Mouse (Mus musculus): Measurements from ENCODE around the gene Srpk2. TPM values are rescaled to one million over a fixed set of nuclear protein-coding genes. Genes with fewer than 3 reads are reported as not detected.
"Not testable (repeated sequence)": the region's sequence is repeated elsewhere in the genome, so short reads cannot be mapped to it uniquely, and the experiment has no call there.

The Srpk2 gene
- polyA plus RNA-seq, 1 experiment: 0.91 TPM

DNA sequence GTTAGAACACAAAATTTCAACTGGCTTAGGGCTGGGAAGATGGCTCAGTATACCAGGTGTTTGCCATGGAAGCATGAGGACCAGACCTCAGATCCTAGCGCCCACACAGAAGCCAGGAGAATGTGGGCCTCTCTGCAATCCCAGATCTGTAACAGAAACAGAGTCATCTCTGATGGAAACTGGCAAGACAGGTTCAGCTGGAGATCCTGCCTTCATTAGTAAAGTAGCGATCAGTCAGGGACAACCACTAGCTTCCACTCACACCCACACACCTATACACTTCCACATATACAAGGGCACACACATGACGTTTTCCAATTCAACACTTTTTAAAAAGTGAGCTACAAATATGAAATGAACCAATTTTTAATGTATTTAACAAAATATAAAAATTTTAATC is 32.6 kb downstream of the Srpk2 start:
- no peak overlapping the region for H3K4me3 ChIP-seq (ENCODE audit: low read depth, low read length)
- WGBS: 72% methylated on average over 3 of the region's 3 CpGs
- H3K27ac ChIP-seq (ENCODE audit: insufficient read depth, low read depth, low read length): no peak overlapping the region
- no peak for TF ChIP-seq CTCF (IDR thresholded peaks at IDR 0.05; ENCODE audit: extremely low read depth, insufficient read length, insufficient replicate concordance, low read depth, low read length)
- TF ChIP-seq POLR2A (IDR thresholded peaks at IDR 0.05; ENCODE audit: low read depth, low read length): no peak
- no peaks in the 10 kb centered on the region for H3K36me3 ChIP-seq (ENCODE audit: control insufficient read depth, insufficient read depth, low read length)
- H3K27me3 ChIP-seq (ENCODE audit: control insufficient read depth, insufficient read depth, low read length): no peaks in the 10 kb centered on the region
- no peaks in the 10 kb centered on the region; the same call in 1 of the 2 replicates for H3K4me1 ChIP-seq (ENCODE audit: control insufficient read depth, insufficient read depth, insufficient read length, low read length)

DNA sequence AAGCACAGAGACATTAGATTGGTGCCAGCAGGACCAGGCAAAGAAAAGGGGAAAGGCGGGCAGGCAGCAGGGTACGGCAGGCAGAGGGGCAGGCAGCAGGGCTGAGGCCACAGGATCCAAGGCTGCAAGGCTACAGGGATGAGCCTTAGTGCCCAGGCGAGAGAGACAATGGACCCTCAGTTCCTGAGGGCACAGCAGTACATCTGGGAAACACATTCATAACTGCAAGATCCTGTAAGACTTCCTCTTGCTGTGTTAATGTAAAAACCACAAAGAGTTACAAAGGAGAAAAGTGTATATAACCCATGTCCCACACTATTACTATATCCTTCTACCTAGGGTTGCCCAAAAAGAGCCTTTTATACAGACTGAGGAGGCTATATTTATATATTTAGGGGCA is 33.9 kb downstream of the Srpk2 start:
- Histone ChIP-seq H3K4me1 (ENCODE audit: control insufficient read depth, insufficient read depth, insufficient read length, low read length) (no peaks in the 10 kb centered on the region; the same call in 1 of the 2 replicates), H3K36me3 (ENCODE audit: control insufficient read depth, insufficient read depth, low read length) (no peaks in the 10 kb centered on the region), H3K27me3 (ENCODE audit: control insufficient read depth, insufficient read depth, low read length) (no peaks in the 10 kb centered on the region), H3K4me3 (ENCODE audit: low read depth, low read length) (no peak overlapping the region), H3K27ac (ENCODE audit: insufficient read depth, low read depth, low read length) (no peak overlapping the region)
- 75% methylated on average over 3 of the region's 3 CpGs for WGBS
- TF ChIP-seq CTCF (IDR thresholded peaks at IDR 0.05; ENCODE audit: extremely low read depth, insufficient read length, insufficient replicate concordance, low read depth, low read length): no peak

DNA sequence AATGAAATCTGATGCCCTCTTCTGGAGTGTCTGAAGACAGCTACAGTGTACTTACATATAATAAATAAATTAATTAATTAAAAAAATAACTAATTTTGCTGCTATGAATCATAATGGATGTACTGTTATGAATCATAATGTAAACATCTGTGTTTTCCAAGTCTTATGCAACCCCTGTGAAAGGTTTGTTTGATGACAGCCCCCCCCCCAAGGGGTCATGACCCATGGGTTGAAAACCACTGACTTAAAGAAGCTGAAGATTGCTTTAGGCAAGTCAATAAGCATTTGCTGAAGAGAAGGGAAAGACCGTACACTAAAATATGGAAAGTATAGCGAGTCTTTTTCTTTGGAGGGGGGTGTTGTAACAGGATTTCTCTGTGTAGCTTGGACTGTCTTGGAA is 35.2 kb downstream of the Srpk2 start:
- H3K4me3 ChIP-seq (ENCODE audit: low read depth, low read length): no peak overlapping the region
- no peaks in the 10 kb centered on the region; the same call in 1 of the 2 replicates for H3K4me1 ChIP-seq (ENCODE audit: control insufficient read depth, insufficient read depth, insufficient read length, low read length)
- 97% methylated on average over 2 of the region's 2 CpGs for WGBS
- H3K27me3 ChIP-seq (ENCODE audit: control insufficient read depth, insufficient read depth, low read length): no peaks in the 10 kb centered on the region
- TF ChIP-seq CTCF (IDR thresholded peaks at IDR 0.05; ENCODE audit: extremely low read depth, insufficient read length, insufficient replicate concordance, low read depth, low read length) (no peak), POLR2A (IDR thresholded peaks at IDR 0.05; ENCODE audit: low read depth, low read length) (no peak)
- no peak overlapping the region for H3K27ac ChIP-seq (ENCODE audit: insufficient read depth, low read depth, low read length)
- no peaks in the 10 kb centered on the region for H3K36me3 ChIP-seq (ENCODE audit: control insufficient read depth, insufficient read depth, low read length)

DNA sequence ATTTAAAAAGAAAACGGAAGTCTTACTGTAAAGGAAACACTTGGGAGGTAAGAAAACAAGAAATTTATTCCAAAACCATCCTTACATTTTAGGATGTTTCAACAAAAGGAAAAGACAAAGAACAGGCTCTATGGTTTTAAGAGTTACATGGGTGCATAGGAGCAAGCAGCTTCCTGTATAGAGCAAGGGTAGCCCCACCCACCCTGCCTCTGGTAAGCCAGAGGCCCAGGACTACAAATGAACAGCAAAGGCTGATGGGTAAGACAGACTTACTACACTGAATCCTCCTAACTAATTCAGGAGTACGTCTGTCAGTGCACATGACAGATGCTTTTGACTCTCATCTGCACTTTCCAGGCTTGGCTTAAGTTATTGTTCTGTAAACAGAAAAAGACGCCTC is 38.7 kb downstream of the Srpk2 start:
- Histone ChIP-seq H3K4me1 (ENCODE audit: control insufficient read depth, insufficient read depth, insufficient read length, low read length) (no peaks in the 10 kb centered on the region; the same call in 1 of the 2 replicates), H3K27ac (ENCODE audit: insufficient read depth, low read depth, low read length) (no peak overlapping the region), H3K27me3 (ENCODE audit: control insufficient read depth, insufficient read depth, low read length) (no peaks in the 10 kb centered on the region), H3K4me3 (ENCODE audit: low read depth, low read length) (no peak overlapping the region), H3K36me3 (ENCODE audit: control insufficient read depth, insufficient read depth, low read length) (no peaks in the 10 kb centered on the region)
- TF ChIP-seq CTCF (IDR thresholded peaks at IDR 0.05; ENCODE audit: extremely low read depth, insufficient read length, insufficient replicate concordance, low read depth, low read length) (no peak), POLR2A (IDR thresholded peaks at IDR 0.05; ENCODE audit: low read depth, low read length) (no peak)
- 82% methylated on average over 3 of the region's 3 CpGs for WGBS

DNA sequence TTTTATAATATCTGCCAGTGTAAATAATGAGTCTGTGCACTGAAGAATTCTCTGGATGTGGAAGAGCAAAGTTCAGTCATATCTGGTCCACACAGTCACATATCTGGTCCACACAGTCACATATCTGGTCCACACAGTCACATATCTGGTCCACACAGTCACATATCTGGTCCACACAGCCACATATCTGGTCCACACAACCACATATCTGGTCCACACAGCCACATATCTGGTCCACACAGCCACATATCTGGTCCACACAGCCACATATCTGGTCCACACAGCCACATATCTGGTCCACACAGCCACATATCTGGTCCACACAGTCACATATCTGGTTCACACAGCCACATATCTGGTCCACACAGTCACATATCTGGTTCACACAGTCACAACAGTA is 45.2 kb downstream of the Srpk2 start:
- not testable (repeated sequence) for H3K27ac ChIP-seq (ENCODE audit: insufficient read depth, low read depth, low read length); H3K4me3 ChIP-seq (ENCODE audit: low read depth, low read length); H3K4me1 ChIP-seq (ENCODE audit: control insufficient read depth, insufficient read depth, insufficient read length, low read length); H3K27me3 ChIP-seq (ENCODE audit: control insufficient read depth, insufficient read depth, low read length); H3K36me3 ChIP-seq (ENCODE audit: control insufficient read depth, insufficient read depth, low read length)

DNA sequence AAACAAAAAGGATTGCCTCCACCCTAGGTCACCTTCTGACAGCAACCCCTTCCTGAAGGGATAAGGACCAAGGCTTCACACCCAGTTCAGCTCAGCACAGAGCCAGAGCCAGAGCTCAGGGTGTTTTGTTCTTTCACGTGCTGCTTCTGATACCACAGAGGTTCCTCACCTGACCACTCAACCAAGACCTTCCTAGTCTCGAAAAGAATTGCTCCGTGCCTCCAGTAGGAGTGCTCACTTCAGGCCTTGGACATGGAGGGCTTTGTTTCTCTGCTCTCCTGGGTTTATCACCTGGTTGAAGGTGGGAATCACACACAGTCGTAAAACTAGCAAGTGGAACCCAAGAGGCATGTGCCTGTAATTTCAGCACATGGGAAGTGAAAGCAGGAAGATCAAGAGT is 46.4 kb downstream of the Srpk2 start:
- TF ChIP-seq POLR2A (IDR thresholded peaks at IDR 0.05; ENCODE audit: low read depth, low read length) (no peak), CTCF (IDR thresholded peaks at IDR 0.05; ENCODE audit: extremely low read depth, insufficient read length, insufficient replicate concordance, low read depth, low read length) (no peak)
- Histone ChIP-seq H3K4me3 (ENCODE audit: low read depth, low read length) (no peak overlapping the region), H3K27me3 (ENCODE audit: control insufficient read depth, insufficient read depth, low read length) (no peaks in the 10 kb centered on the region), H3K27ac (ENCODE audit: insufficient read depth, low read depth, low read length) (no peak overlapping the region), H3K36me3 (ENCODE audit: control insufficient read depth, insufficient read depth, low read length) (no peaks in the 10 kb centered on the region), H3K4me1 (ENCODE audit: control insufficient read depth, insufficient read depth, insufficient read length, low read length) (no peaks in the 10 kb centered on the region)
- 60% methylated on average over 4 of the region's 4 CpGs for WGBS

DNA sequence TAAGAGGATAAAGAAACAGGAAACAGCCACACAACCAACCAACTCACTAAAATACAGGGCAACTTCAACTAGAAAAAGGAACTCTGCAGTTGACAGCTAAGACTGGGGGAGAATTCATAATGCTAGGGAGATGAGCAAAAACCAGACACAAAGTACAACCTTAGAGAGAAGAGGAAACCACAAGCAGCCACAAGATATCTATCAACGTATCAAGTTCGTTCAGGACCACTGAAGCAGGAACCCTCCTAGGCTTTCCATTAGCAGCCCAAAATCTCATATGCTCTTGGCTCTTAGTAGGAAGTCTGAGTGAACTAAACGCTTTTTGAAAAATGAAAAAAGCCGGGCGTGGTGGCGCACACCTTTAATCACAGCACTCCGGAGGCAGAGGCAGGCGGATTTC is 47.1 kb downstream of the Srpk2 start:
- no peak for TF ChIP-seq POLR2A (IDR thresholded peaks at IDR 0.05; ENCODE audit: low read depth, low read length)
- TF ChIP-seq CTCF (IDR thresholded peaks at IDR 0.05; ENCODE audit: extremely low read depth, insufficient read length, insufficient replicate concordance, low read depth, low read length): no peak
- H3K4me3 ChIP-seq (ENCODE audit: low read depth, low read length): no peak overlapping the region
- 85% methylated on average over 8 of the region's 8 CpGs for WGBS
- H3K36me3 ChIP-seq (ENCODE audit: control insufficient read depth, insufficient read depth, low read length): no peaks in the 10 kb centered on the region
- no peak overlapping the region for H3K27ac ChIP-seq (ENCODE audit: insufficient read depth, low read depth, low read length)
- no peaks in the 10 kb centered on the region for H3K4me1 ChIP-seq (ENCODE audit: control insufficient read depth, insufficient read depth, insufficient read length, low read length)
- H3K27me3 ChIP-seq (ENCODE audit: control insufficient read depth, insufficient read depth, low read length): no peaks in the 10 kb centered on the region

DNA sequence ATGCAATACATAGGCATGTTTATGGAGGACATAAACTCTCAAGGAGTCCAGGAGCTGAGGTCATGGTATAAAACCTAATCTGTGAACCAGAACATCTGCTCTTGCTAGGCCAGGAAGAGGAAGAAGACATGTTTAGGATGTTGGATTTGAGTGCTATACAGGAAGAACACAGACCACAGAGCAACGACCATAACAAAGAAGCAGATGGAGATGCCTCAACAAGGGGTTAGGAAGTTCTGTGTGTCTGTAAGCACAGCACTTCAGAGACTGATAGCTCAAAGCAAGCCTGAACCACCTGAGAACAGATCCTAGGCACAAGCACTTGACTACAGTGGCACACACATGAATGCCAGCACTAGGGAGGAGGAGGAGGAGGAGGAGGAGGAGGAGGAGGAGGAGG is 52.9 kb downstream of the Srpk2 start:
- H3K27ac ChIP-seq (ENCODE audit: insufficient read depth, low read depth, low read length): no peak overlapping the region
- 22% methylated on average over 1 of the region's 1 CpGs for WGBS
- no peaks in the 10 kb centered on the region for H3K36me3 ChIP-seq (ENCODE audit: control insufficient read depth, insufficient read depth, low read length)
- no peaks in the 10 kb centered on the region for H3K27me3 ChIP-seq (ENCODE audit: control insufficient read depth, insufficient read depth, low read length)
- TF ChIP-seq POLR2A (IDR thresholded peaks at IDR 0.05; ENCODE audit: low read depth, low read length) (no peak), CTCF (IDR thresholded peaks at IDR 0.05; ENCODE audit: extremely low read depth, insufficient read length, insufficient replicate concordance, low read depth, low read length) (no peak)
- no peak overlapping the region for H3K4me3 ChIP-seq (ENCODE audit: low read depth, low read length)
- no peaks in the 10 kb centered on the region for H3K4me1 ChIP-seq (ENCODE audit: control insufficient read depth, insufficient read depth, insufficient read length, low read length)

Measured in small intestine, adult 2 months (tissue).